Mouse (Mus musculus) testis, adult 2 months (tissue): ENCODE results near the gene Eif4enif1. TPM values are rescaled to one million over a fixed set of nuclear protein-coding genes. Genes with fewer than 3 reads are reported as not detected.
"Not testable (repeated sequence)": the region's sequence is repeated elsewhere in the genome, so short reads cannot be mapped to it uniquely, and the experiment has no call there.

Experiments
- H3K27ac ChIP-seq: fragments of 200-500 bp; 2 replicates; pipeline ENCODE4 v1.5.1; 2012; ENCODE audit warnings: low read depth, low read length; ENCODE audit not compliant: control insufficient read depth, insufficient read depth
- H3K27me3 ChIP-seq: fragments of 200-500 bp; 2 replicates; pipeline ENCODE4 v1.6.1; 2012; ENCODE audit warnings: mild to moderate bottlenecking, low read length, moderate library complexity; ENCODE audit not compliant: control insufficient read depth, insufficient read depth
- H3K36me3 ChIP-seq: fragments of 200-500 bp; 2 replicates; pipeline ENCODE4 v1.6.1; 2012; ENCODE audit warnings: mild to moderate bottlenecking, low read length; ENCODE audit not compliant: control insufficient read depth, insufficient read depth
- H3K4me1 ChIP-seq: fragments of 200-500 bp; 2 replicates; pipeline ENCODE4 v1.6.1; 2012; ENCODE audit warnings: low read length; ENCODE audit not compliant: control insufficient read depth, insufficient read depth
- H3K4me3 ChIP-seq: fragments of 200-500 bp; 2 replicates; pipeline ENCODE4 v1.5.1; 2012; ENCODE audit warnings: low read depth, mild to moderate bottlenecking, low read length, moderate library complexity, mixed read lengths; ENCODE audit not compliant: control insufficient read depth
- polyA plus RNA-seq: library from polyadenylated mRNA; depleted of rRNA; stranded (reverse); fragments of >200 nt; gene quantifications from 2 replicates; pipeline ENCODE4 v1.2.3, GENCODE M21; 2012

Gene Eif4enif1
- polyA plus RNA-seq, 1 experiment = 34.8 TPM

DNA sequence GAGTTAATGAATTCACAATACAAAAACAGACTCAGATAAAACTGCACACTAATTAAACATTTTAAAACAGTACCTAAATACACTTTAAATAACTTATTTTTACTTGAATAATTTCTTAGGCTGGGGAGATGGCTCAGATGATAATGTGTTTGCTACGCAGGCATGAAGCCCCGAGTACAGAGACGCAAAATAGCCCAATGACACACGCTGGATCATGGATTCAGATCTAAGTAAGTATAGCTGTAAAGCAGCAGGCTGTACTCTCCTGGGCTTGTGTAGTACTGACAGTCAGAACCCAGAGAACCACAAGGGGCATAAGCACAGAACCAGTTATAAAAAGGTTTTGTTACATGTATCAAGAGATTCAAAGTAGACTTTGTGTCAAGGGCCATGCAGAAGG, 35.1 kb upstream of the Eif4enif1 start:
- H3K4me3 ChIP-seq, H3K36me3 ChIP-seq, H3K27ac ChIP-seq, H3K27me3 ChIP-seq, H3K4me1 ChIP-seq: not testable (repeated sequence)

DNA sequence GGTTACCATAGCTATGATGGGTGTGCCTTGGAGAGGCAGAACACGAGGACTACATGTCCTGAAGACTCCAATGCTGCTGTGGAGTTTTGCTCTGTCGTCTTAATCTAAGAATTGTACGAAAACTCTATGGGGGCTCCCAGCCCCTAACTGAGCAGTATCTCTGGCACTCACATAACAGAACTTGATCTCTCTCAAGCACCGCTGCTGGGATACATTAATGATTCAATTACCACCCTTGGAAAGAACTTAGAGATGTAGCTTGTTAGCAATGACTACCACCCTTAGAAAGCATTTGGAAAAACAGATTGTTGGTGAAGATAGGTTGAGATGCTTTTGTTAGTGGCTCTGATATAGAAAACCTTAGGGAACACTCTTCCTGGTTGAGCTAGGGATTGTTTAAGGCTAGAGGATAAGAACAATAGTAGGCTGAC, 34.6 kb upstream of the Eif4enif1 start:
- H3K36me3 ChIP-seq, H3K27ac ChIP-seq, H3K27me3 ChIP-seq, H3K4me1 ChIP-seq, H3K4me3 ChIP-seq: not testable (repeated sequence)

DNA sequence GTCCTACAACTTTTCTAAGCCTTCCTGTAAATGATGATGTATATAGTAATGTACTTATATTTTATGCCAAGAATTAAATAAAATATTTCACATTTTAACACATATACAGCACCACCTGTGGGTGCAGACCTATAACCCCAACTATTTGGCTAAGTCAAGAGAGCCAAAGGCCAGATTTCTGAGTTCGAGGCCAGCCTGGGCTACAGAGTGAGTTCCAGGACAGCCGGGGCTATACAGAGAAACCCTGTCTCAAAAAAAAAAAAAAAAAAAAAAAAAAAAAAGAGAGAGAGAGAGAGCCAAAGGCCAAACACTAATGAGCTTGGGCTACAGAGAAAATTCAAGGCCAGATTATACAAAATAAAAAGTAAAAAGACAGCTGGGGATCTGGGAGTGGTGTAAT, 33.1 kb upstream of the Eif4enif1 start:
- H3K27ac ChIP-seq, H3K36me3 ChIP-seq, H3K27me3 ChIP-seq, H3K4me1 ChIP-seq, H3K4me3 ChIP-seq: not testable (repeated sequence)

DNA sequence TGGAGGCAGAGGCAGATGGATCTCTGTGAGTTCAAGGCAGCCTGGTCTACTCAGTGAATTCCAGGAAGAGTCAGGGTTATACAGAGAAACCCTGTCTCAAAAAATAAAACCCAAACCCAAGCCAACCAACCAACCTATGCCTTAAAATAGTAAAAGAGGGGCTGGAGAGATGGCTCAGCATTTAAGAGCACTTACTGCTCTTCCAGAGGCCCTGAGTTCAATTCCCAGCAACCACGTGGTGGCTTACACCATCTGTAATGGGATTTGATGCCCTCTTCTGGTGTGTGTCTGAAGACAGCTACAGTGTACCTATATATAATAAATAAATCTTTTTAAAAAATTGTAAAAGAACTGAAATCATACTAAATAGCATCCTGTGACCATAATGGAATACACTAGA, 30.3 kb upstream of the Eif4enif1 start:
- not testable (repeated sequence) for H3K27ac ChIP-seq, H3K36me3 ChIP-seq, H3K4me3 ChIP-seq

DNA sequence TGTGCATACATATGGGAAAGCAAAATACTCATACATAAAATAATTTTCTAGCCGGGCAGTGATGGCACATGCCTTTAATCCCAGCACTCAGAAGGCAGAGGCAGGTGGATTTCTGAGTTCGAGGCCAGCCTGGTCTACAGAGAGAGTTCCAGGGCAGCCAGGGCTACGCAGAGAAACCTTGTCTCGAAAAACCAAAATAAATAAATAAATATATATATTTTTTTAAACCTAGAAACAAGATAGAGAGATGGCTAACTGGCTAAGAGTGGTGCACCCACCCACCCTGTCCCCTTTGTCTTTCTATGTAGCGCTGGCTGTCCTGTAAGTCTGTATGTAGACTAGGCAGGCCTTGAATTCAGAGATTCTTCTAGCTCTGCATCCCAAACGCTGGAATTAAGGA, 29.7 kb upstream of the Eif4enif1 start:
- H3K27me3 ChIP-seq, H3K27ac ChIP-seq, H3K4me3 ChIP-seq, H3K4me1 ChIP-seq, H3K36me3 ChIP-seq: not testable (repeated sequence)

More for the DNA sequence above, 30.3 kb upstream of the Eif4enif1 start:
- not testable (repeated sequence) for H3K4me1 ChIP-seq, H3K27me3 ChIP-seq

DNA sequence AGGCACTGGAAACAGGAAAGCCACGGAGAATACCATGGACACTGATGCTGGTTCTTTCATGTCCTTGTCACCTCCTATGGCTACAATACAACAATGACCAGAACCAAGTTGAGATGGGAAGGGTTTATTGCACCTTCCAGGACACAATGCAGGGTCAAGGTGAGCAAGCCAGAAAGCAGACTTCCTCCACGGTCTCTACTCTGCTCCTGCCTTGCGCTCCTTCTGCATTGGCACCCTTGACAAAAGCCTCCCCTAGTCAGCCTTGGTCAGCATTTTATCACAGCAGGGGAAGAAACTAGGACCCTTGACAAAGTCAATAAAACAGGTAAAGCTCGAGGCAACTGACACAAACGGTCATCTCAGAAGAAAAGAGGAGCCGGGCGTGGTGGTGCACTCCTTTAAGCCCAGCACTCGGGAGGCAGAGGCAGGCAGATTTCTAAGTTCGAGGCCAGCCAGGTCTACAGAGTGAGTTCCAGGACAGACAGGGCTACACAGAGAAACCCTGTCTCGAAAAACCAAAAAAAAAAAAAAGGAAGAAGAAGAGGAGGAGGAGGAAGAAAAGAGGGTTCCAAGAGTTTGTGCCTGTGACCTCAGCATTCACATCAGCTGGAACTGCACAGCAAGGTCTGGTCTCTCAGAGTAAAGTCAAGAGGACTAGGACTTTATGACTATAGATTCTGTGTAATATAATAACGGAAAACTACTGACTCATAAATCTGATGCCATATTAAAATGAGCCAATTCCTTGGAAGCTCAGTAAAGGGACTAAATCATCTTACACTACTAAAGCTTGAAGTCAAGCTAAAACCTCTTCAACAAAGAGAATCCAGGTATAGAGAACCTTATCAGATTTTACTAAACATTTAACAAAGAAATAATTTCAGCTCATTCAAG, 28.5 kb upstream of the Eif4enif1 start:
- not testable (repeated sequence) for H3K27me3 ChIP-seq, H3K4me3 ChIP-seq, H3K36me3 ChIP-seq, H3K4me1 ChIP-seq, H3K27ac ChIP-seq

DNA sequence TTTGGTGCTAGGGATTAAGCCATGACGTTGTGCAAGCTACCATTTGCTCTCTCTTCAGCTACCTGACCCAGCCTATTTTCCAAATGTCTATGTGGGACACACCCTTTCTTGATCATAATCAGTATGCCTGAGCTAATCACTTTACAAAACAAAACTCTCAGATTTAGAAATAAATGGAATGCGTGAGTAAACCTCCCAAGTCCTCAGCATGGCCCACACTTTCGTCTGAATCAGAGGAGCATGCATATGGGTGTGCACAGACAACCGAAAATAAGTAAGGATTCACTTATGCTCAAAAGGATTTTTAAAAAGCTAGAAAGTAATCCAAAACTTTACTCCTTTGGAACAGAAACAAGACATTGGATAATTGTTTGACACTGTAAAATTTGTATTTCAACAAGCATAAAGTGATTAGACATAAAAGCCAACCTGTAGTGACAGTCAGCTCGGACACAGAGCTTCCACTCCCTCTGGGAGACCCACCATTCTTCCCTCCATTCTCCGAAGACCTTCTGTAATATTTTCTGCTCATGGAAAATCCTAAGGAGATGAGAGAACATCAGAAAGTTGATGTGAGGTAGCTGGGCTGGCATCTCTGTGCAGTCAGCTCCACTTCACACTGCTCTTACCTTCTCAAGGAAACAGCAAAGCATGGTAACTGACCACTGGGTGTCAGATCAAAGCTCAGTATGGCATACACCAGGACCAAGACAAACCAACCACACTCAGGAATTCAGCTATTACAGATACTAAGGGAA, 23.0 kb upstream of the Eif4enif1 start:
- not testable (repeated sequence) for H3K4me3 ChIP-seq, H3K27me3 ChIP-seq, H3K36me3 ChIP-seq, H3K27ac ChIP-seq, H3K4me1 ChIP-seq

DNA sequence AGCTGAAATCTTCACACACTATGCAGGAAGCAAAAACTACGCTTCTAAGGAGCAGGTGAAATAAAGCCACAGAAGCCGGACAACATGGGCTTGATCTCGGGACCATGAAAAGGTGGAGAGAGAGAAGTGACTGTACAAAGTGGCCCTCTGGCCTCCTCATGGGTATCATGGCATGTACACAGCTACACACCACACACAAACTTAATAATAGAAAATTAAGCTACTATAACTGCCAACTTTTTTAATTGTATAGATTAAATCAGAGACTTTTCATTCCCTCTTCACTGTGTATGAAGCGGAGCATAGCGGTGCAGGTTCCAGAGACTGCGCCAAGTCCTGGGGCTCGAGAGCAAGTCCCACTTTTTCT, 22.5 kb upstream of the Eif4enif1 start:
- H3K27ac ChIP-seq, H3K4me1 ChIP-seq, H3K27me3 ChIP-seq, H3K4me3 ChIP-seq, H3K36me3 ChIP-seq: not testable (repeated sequence)

DNA sequence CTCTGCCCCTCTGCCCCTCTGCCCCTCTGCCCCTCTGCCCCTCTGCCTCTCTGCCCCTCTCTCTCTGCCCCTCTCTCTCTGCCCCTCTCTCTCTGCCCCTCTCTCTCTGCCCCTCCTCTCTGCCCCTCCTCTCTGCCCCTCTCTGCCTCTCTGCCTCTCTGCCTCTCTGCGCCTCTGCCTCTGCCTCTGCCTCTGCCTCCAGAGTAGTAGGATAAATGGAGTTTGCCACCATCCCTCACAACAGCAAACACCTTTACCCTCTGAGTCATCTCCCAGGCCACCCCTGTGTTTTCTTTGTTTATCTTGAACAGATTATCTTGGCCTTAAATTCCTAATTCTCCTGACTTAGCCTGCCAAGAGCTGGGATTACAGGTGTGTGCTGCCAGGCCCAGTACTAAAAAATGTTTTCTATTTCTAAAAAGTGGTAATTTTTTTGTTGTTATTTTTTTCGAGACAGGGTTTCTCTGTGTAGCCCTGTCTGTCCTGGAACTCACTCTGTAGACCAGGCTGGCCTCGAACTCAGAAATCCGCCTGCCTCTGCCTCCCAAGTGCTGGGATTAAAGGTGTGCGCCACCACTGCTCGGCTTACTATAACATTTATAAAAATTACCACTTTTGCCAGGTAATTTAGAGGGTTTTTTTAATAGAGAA, 21.6 kb upstream of the Eif4enif1 start:
- H3K36me3 ChIP-seq, H3K27me3 ChIP-seq, H3K27ac ChIP-seq, H3K4me1 ChIP-seq, H3K4me3 ChIP-seq: not testable (repeated sequence)

DNA sequence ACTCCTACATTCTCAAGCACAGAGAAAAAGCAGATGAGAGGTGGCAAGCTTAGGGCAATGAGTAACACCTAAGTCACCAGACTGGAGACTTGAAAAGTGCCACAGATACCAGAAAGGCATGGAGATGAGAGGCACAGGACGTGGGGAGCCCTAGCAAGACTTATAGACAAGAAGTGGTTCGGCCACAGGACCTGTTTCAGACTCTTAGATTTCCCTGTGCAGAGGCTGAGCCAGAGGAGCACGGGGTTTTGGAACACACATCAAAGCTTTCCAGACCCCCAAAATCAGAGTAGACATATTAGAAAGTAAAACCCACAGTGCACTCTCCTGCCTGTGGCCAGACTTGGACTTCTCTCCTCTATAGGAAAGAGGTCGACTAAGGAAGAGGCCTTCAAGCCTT, 20.9 kb upstream of the Eif4enif1 start:
- H3K4me3 ChIP-seq, H3K27ac ChIP-seq, H3K4me1 ChIP-seq, H3K36me3 ChIP-seq, H3K27me3 ChIP-seq: not testable (repeated sequence)

DNA sequence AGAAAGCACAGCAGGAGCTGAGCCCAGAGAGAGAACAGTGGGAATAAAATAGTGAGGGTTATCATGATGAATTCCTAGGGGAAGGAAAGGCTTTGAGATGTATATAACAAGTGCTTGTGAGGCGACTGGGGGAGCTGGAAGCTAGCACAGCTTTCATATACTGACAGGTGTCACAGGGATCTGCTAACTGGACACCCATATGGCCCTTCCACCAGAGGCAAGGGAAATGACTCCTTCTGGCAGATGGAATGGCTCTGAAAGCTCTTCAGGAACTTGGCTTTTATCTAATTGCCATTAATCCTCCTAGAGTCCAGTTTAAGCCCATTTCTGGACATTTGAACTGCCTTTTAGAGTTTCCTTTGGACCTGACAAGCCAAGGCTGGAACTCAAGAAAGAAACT, 20.2 kb upstream of the Eif4enif1 start:
- not testable (repeated sequence) for H3K36me3 ChIP-seq, H3K27ac ChIP-seq, H3K4me3 ChIP-seq, H3K27me3 ChIP-seq, H3K4me1 ChIP-seq
